Mouse (Mus musculus) left cerebral cortex, adult 11 months (tissue): Measurements from ENCODE around the gene Gm20388.

Experiments
- DNase-seq: peaks from one replicate; pipeline ENCODE4 v3.0.0; 2022; ENCODE audit warnings: low spot score

Gene Gm20388

GRCm38 (mm10) chr8:121107668-121108656 lies 1197.3 kb downstream of the Gm20388 start, which contains the start of gene Mthfsd:
TSS of gene Mthfsd (minus strand) at chr8:121108392.
- peak; percentile 98 for DNase-seq

- DNase-seq: no peak
These were observed 1198.0 kb downstream of the Gm20388 start for GRCm38 (mm10) chr8:121108657-121109056.

GRCm38 (mm10) chr8:121111145-121111907 lies 1200.7 kb downstream of the Gm20388 start:
- DNase-seq: no peak

- DNase-seq: peak; percentile 90
These were observed 1202.6 kb downstream of the Gm20388 start for GRCm38 (mm10) chr8:121113261-121113660.

- no peak for DNase-seq
These were observed 1204.5 kb downstream of the Gm20388 start for GRCm38 (mm10) chr8:121115136-121115535.

GRCm38 (mm10) chr8:121115948-121116347 lies 1205.3 kb downstream of the Gm20388 start, which contains the start of gene Foxc2:
TSS of gene Foxc2 (plus strand) at chr8:121116171.
- DNase-seq: peak; percentile 35

- no peak for DNase-seq
These were observed 1206.0 kb downstream of the Gm20388 start for GRCm38 (mm10) chr8:121116591-121117185.

GRCm38 (mm10) chr8:121117186-121117651 lies 1206.6 kb downstream of the Gm20388 start:
- DNase-seq: no peak

- DNase-seq: no peak
These were observed 1207.3 kb downstream of the Gm20388 start for GRCm38 (mm10) chr8:121117906-121118305.

- DNase-seq: no peak
These were observed 1208.2 kb downstream of the Gm20388 start for GRCm38 (mm10) chr8:121118634-121119420.

- no peak for DNase-seq
These were observed 1209.2 kb downstream of the Gm20388 start for GRCm38 (mm10) chr8:121119635-121120455.

GRCm38 (mm10) chr8:121120456-121121419 lies 1210.1 kb downstream of the Gm20388 start:
- no peak for DNase-seq

- no peak for DNase-seq
These were observed 1211.1 kb downstream of the Gm20388 start for GRCm38 (mm10) chr8:121121704-121122103.

GRCm38 (mm10) chr8:121122368-121122767 lies 1211.7 kb downstream of the Gm20388 start:
- DNase-seq: no peak

- DNase-seq: no peak
These were observed 1212.5 kb downstream of the Gm20388 start for GRCm38 (mm10) chr8:121123113-121123512.

- DNase-seq: no peak
These were observed 1214.1 kb downstream of the Gm20388 start for GRCm38 (mm10) chr8:121124547-121125239.

GRCm38 (mm10) chr8:121125311-121125876 lies 1214.8 kb downstream of the Gm20388 start:
- DNase-seq: no peak

GRCm38 (mm10) chr8:121126191-121126590 lies 1215.5 kb downstream of the Gm20388 start:
- no peak for DNase-seq
